Mouse (Mus musculus) heart, postnatal 14 days (tissue): ENCODE measurements around the gene Zfp169. TPM values are rescaled to one million over a fixed set of nuclear protein-coding genes. Genes with fewer than 3 reads are reported as not detected.
"Not testable (repeated sequence)": the region's sequence is repeated elsewhere in the genome, so short reads cannot be mapped to it uniquely, and the experiment has no call there.

Experiments
- DNase-seq, 2 experiments: peaks; one replicate each; pipeline ENCODE4 v3.0.0; 2021 to 2022
- intact Hi-C: fragments of 180-260 bp; cut with DNase I; formaldehyde crosslinking; loops from one replicate; pipeline ENCODE4 v1.15.1; 2025
- total RNA-seq, 2 experiments: library from RNA; stranded (reverse); gene quantifications; 2 replicates each; pipeline ENCODE4 v1.2.3; 2021

Gene Zfp169
- total RNA-seq, 2 experiments from 2014 or later, result 4.6 to 5.5 TPM

DNA sequence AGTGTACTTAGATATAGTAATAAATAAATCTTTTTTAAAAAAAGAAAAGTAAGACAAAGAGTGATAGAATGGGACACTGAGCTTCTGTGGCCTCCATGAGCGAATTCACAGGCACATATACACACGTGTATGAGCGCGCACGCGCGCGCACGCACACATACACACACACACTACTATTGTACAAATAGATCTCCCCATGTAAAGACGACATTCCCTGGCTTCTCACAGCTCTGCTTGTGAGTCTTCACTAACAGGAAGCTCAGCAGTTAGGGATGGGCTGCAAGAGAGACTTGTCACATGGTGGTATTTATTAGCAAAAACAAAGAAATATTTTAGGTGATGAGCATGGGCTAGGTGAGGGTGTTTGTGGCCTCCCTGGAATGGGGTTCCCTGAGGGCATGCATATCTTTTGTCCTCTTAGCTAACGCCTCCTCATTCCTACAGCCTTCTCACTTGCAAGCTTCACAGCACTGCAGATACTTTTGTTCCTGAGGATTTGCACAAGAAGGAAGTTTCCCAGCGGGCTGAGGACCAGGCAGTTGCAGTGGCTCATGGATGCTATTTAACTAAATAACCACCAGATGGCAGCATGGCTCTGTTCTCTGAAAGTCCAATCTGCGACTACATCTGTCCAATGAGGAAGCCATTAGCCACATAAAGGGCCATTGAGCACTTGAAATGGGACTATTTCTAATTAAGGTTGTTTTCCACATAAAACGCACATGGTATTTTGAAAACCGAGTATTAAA, 15.0 kb upstream of the Zfp169 start:
- intact Hi-C loops, result loop anchor here (1.0 to 10.0 kb wide), 3 partner anchors 44 to 277 kb away; no protein-coding TSS in a partner anchor
- peak; percentile 56 to 72 for DNase-seq

DNA sequence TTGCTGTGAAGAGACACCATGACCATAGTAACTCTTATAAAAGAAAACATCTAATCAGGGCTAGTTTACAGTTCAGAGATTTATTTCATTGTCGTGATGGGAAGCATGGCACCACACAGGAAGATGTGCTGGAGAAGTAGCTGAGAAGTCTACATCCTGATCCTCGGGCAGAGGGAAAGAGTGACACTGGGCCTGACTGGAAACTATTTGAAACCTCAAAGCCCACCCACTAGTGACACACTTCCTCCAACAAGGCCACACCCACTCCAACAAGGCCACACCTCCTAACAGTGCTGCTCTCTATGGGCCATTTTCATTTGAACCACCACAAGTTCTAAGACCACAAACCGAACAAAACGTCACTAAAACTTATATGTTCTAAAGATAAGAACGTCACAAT, 12.5 kb upstream of the Zfp169 start:
- DNase-seq, result no peak
- intact Hi-C loops, result loop anchor here (10.0 kb wide), 1 partner anchor 279 kb away; no protein-coding TSS in a partner anchor

DNA sequence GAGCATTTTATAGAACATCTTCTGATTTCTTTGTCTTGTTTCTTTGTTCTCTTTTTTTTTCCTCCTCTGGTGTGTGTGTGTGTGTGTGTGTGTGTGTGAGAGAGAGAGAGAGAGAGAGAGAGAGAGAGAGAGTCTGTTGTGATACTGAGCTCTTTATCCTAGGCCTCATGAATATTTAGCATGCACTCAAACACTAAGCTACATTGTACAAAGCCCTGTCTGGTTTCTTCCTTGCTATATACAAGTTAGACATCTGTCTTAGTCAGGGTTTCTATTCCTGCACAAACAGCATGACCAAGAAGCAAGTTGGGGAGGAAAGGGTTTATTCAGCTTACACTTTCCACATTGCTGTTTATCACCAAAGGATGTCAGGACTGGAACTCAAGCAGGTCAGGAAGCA, 5.9 kb upstream of the Zfp169 start:
- intact Hi-C loops, DNase-seq: not testable (repeated sequence)

DNA sequence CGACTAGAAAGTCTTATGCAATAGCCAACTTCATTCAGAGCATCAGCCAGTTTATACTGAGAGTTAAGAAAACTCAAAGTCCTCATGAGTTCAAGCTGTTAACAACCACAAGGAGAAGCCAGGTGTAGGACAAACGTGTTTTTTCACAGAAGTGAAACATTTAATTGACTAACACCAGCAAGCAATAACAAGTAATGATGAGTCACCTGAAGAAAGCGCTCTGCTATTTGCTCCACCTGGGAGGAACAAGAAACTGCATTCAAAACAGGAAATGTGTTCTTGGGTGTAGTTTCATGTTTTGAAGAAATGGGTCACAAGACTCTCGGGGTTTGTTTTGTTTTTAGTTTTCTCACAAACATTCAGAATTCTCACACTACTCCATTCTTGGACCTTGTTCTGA, 2.6 kb upstream of the Zfp169 start:
- intact Hi-C loops, result no loop called here
- DNase-seq, result no peak

DNA sequence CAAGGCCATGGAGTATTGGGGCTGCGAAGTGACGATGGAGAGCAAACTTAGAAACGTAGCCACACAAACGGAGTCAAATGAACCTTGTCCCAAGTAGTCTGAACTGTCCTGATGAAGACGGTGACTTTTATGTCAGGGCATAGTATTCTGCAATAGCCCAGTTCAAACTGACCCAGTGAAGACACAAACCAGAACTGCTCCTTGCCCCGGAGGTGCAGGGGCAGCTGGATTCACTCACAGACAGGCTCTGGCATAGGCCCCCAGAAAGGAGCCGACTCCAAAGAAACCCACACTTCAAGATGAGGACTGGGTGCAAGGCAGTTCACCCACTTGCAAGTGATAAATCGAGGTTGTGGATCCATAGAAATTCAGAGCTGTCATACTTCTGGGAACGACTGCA, 4.6 kb downstream of the Zfp169 start:
- no peak for DNase-seq
- intact Hi-C loops, result no loop called here

DNA sequence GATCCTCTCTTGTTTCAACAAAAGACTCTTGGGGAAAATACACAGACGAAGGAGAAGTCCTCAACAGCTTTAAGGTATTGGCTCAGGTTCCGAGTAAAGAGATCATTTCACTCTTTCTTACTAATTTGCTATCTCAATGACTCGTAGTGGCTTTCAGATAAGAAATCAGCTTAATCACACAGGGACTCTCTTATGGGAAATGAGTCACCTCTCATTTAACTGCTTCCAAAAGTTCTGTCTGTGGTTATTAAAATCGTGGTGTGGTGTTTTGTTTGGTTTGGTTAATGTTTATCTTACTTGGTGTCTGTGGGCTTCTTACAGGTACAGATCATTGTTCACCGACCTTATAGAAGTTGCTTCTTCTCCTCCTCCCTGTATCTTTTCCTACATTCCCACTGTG, 10.8 kb downstream of the Zfp169 start:
- DNase-seq, result no peak
- intact Hi-C loops, result no loop called here

DNA sequence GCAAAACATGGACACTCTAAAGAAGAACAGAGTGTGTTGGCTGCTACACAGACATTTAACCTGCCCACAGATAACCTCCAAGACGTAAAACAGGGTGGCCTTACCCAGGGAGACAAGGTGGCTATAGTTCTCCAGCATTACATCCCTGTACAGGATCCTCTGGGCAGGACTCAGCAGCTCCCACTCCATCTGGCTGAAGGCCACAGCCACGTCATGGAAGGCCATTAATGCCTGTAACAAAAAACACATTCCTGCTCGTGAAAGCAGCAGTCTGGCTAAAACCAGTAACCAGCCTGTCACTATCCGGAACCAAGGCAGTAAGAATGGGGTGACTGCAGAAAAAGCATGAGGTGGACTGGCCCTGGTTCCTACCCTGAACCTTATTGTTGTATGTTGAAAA, 14.6 kb downstream of the Zfp169 start:
- peak; percentile 15 to 42 for DNase-seq
- intact Hi-C loops, result no loop called here

DNA sequence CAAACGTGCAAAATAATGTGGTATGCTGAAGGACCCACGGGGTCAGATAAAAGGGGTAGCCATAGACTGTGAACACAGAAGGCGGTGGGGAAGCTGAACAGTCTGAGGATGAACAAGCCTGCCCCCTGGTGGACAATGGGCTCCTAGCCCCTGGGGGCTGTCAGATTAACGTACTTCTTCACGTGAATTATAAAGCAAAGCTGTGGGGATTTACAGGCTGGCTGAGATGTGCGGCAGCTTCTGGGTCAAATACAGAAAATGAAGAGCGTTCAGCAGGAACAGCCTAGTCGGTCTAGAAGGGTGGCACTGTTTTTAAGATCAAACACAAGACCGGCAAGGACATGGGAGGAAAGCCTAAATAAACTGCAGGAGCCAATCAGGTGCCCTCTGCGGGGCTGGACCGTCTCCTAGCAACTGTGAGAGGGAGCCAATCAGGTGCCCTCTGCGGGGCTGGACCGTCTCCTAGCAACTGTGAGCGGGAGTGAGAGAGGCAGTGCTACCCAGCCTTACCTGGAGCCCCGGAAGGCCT, 15.5 kb downstream of the Zfp169 start:
- DNase-seq, result peak; percentile 56 to 73
- intact Hi-C loops, result no loop called here

DNA sequence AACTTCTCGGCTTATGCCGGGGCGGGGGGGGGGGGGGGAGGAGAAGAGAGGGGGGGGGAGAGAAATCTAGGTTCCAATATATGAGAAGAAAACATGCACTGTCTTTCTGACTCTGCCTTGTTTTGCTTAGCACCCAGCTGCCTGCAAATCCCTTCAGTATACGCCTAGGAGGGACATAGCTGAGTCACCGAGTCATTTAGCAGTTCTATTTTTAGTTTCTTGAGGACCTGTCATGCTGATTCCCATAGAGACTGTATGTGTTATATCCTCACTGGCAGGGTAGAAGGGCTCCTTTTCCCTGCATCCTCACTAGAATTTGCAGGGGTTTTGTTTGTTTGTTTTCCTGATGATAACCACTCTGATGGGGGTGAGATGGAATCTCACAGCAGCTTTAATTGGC, 20.1 kb downstream of the Zfp169 start:
- no peak for DNase-seq
- intact Hi-C loops, result no loop called here

DNA sequence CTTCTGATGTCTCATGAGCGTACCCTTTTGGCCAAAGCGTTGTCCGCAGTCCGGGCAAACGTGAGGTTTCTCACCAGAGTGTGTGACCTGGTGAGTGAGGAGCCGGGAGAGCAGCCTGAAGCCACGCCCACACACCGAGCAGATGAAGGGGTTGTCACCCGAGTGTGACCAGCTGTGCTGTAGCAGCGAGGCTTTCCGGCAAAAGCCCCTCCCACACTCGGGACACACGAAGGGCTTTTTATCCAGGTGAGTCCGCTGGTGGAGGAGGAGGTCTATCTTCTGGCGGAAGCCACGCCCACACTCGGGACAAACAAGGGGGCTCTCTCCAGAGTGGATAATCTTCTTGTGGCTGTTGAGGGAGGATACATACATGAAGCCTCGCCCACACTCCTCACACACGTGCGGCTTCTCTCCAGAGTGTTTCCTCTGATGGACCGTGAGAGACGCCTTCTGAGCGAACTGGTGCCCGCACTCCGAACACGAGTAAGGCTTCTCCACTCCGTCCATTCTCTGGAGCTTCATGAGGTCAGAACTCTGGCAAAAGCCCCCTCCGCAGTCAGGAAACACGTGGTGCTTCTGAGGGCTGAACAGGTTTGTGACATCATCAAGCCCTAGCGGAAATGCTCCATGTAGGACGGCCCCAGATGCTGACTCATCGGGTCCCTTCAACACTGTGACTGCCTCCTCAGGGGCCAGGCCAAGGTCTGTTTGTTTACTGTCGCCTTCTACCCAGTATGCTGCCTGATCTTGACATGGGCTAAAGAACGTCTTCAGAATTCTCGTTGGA, 22.7 kb downstream of the Zfp169 start:
- no peak for DNase-seq
- intact Hi-C loops, result no loop called here

DNA sequence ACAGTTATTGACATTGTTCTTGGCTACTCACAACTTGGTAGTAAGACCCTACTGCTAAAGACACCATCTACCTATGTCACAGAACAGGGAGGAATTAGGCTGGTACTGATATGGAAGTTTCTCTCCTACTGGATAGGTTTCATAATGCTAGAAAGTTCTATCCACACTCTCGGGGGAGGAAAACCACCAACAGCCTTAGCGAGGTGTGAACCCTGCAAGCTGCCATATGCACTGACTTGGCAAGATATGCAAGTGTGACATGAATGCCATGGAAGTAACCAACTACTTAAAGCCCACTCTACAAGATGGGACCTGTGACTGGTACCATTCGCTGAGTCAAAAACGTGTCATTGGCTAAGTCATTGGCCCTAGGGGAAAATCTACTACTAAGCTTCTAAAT, 29.6 kb downstream of the Zfp169 start:
- no peak for DNase-seq
- intact Hi-C loops, result no loop called here

DNA sequence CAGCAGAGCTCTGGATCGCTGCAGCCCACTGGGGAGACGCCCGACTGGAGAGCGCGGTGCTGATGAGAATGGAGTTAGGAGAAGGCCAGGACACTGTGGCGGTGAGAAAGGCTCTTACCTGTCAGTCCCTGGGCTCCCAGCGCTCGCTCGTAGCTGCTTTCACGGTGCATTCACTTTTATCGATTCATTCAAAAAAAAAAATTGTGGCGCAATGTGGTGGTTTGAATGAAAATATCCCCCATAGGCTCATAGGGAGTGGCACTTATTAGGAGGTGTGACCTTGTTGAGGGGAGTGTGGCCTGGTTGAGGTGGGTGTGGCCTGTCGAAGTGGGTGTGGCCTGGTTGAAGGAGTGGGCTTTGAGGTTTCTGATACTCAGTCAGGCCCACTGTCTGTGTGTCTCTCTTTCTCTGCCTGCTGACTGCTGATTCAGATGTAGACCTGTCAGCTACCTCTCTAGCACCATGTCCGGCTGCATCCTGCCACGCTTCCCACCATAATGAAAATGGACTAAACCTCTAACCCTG, 44.5 kb downstream of the Zfp169 start:
- no peak for DNase-seq
- intact Hi-C loops, result loop anchor here (10.0 kb wide), 1 partner anchor 234 kb away; no protein-coding TSS in a partner anchor

DNA sequence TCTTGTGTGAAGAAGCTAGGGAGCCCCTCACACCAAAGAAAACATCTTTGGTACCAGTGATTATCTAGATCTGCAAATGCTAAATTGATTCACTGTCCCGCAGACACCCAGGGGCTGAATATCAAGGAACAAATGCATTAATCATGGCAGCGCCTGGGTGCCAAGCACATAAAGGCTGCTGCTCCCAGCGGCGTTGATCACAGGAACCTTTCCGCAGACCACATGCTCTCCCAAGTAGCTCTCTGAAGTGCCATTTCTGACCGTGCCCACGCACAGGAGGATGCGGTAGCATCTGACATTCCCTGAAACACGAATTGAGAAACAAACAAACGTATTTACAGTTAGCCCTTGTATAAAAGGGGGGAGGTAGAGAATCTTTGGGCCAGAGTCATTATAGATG, 47.1 kb downstream of the Zfp169 start:
- DNase-seq, result no peak
- intact Hi-C loops, result loop anchor here (10.0 kb wide), 1 partner anchor 231 kb away; no protein-coding TSS in a partner anchor

DNA sequence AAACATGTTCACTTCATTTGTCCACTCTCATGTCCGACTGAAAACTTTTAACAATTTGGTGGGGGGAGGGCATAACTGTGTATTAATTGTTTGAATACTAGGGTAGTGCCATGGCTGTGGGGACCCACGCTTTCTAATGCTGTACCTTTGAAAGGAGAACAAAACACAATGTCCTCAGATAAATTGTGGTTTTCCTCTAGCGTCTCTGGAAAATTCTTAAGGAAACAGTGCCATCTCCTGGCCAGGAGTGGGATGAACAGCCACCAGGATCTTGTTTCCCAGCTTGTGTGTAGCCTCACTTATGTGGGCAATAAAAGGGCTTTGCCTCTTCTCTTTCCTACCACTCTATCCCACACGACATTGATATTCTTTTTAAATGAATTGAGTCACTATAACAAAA, 49.1 kb downstream of the Zfp169 start:
- peak; percentile 64 to 81 for DNase-seq
- intact Hi-C loops, result loop anchor here (1.0 to 10.0 kb wide), 6 partner anchors 192 to 1312 kb away; no protein-coding TSS in a partner anchor

DNA sequence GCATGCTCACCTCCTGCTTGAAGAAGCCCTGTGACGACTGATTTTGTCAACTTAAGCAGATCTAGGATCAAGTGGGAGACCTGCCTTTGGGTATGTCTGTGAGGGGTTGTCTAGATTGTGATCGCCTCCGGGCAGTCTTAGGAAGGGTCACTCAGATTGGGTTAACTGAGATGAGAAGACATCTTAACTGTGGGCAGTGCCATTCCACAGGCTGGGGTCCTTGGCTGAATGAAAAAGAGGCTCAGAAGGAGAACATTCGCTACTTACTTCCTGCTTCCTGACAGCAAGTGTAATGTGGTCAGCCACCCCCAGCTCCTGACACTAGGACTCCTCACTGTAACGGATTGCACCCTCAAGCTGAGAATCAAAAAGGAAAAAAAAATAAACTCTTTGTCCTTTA, 54.0 kb downstream of the Zfp169 start:
- no peak for DNase-seq
- intact Hi-C loops, result no loop called here

DNA sequence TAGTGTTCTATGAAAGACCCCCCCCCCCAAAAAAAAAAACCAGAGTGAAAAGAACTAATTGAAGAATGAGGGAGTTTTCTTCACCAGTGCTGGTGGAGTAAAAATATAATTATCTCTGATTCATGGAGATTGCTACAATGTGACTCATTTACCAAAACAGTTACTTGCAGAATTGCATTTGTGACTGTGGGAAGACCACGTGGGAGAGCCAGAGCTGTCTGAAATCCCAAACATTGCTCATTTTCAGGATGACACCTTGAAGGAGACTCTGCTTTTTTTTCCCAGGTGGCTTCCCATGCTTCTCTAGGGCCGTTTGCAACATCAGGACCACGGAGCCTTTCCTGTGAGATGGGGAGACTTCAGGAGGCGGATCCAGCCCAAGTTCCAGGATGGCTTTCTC, 65.1 kb downstream of the Zfp169 start:
- no peak for DNase-seq
- intact Hi-C loops, result no loop called here

DNA sequence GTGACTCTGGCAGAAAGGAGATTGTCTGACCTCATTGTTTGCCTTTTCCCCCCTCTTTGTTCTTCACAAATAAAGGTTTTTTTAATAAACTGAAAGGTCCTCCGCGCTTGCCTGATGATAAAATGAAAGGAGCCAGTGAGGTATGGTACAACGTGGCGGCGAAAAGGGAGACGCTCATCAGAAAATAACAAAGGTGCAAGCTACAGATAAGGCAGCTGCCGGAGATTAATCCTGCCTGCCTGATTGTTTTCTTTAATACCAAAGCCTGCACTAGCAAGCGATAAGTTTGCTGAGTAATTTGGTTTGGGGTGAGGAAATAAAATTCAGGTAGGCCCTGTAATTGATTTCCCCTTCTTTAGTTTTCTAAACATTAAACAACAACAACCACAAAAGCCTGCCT, 69.3 kb downstream of the Zfp169 start:
- intact Hi-C loops, result no loop called here
- no peak for DNase-seq

DNA sequence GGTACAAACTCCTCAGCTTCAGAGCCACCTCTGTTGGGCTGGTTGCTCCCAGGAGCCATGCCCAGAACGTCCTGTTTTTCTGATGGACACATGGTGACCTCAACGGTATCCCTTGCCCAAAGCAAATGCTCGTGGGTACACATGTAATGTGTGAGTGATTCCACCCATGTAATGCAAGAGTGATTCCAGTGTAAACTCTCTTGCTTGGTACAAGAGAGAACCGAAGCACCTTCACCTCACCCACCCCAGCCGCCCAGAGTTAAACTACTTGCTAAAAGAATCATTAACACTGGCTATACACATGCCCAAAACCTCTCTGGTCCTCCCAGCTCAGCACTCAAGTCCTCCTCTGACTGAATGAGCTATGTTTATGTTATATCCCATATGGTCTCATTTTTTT, 74.9 kb downstream of the Zfp169 start:
- intact Hi-C loops, result no loop called here
- DNase-seq, result no peak
